Mouse (Mus musculus) forebrain, embryonic 10.5 days (tissue): ENCODE results near the gene Slc38a1. TPM values are rescaled to one million over a fixed set of nuclear protein-coding genes. Genes with fewer than 3 reads are reported as not detected.

Experiments used
- DNase-seq: peaks from one replicate; pipeline ENCODE4 v3.0.0-alpha.2; 2017; ENCODE audit warnings: low spot score; ENCODE audit errors: extremely low spot score
- H3K27ac ChIP-seq: fragments of 300-500 bp; sonication (generic); 2 replicates; pipeline ENCODE4 v1.5.1; 2016; ENCODE audit warnings: mild to moderate bottlenecking
- H3K27me3 ChIP-seq: fragments of 300-500 bp; sonication (generic); 2 replicates; pipeline ENCODE4 v1.6.1; 2016; ENCODE audit warnings: mild to moderate bottlenecking; ENCODE audit not compliant: poor library complexity, severe bottlenecking
- H3K36me3 ChIP-seq: fragments of 300-500 bp; sonication (generic); replicated peaks from 2 replicates; pipeline ENCODE4 v1.6.1; 2016; ENCODE audit warnings: mild to moderate bottlenecking, moderate library complexity
- H3K4me1 ChIP-seq: fragments of 300-500 bp; sonication (generic); 2 replicates; pipeline ENCODE4 v1.6.1; 2016
- H3K4me3 ChIP-seq: fragments of 300-500 bp; sonication (generic); 2 replicates; pipeline ENCODE4 v1.5.1; 2016; ENCODE audit warnings: mild to moderate bottlenecking, moderate library complexity
- H3K9me3 ChIP-seq: fragments of 300-500 bp; sonication (generic); 2 replicates; pipeline ENCODE4 v1.6.1; 2016; ENCODE audit warnings: mild to moderate bottlenecking, moderate library complexity
- WGBS: fragments of 180-500 bp; shearing (Covaris S2); methylation state at CpG from one replicate; pipeline ENCODE4 v1.1.7; 2016; 5-methylcytosine and 5-hydroxymethylcytosine counted together
- polyA plus RNA-seq: library from polyadenylated mRNA; unstranded; fragments of >200 nt; fragmentation: Nextera tagmentation; extraction: Ambion mirVana; gene quantifications from 2 replicates; pipeline ENCODE4 v1.2.1, GENCODE M21; 2016

The Slc38a1 gene
- polyA plus RNA-seq, 1 experiment from 2014 or later: 138 TPM

GRCm38 (mm10) chr15:96594316-96594715, 48.4 kb downstream of the Slc38a1 start:
- H3K27ac ChIP-seq: no peak overlapping the region; the same call in 1 of the 2 replicates
- H3K27me3 ChIP-seq: no peaks in the 10 kb centered on the region
- WGBS: 94% methylated on average over 7 of the region's 7 CpGs
- H3K4me1 ChIP-seq: peaks cover 18% of the 10 kb centered on the region
- no peak for DNase-seq
- H3K36me3 ChIP-seq: peaks cover 90% of the 10 kb centered on the region
- H3K4me3 ChIP-seq: no peak overlapping the region
- H3K9me3 ChIP-seq: no peaks in the 10 kb centered on the region

GRCm38 (mm10) chr15:96593866-96594265, 48.8 kb downstream of the Slc38a1 start:
- Histone ChIP-seq H3K27ac (no peak overlapping the region), H3K4me1 (peaks cover 18% of the 10 kb centered on the region), H3K36me3 (peaks cover 92% of the 10 kb centered on the region), H3K27me3 (no peaks in the 10 kb centered on the region), H3K9me3 (no peaks in the 10 kb centered on the region), H3K4me3 (no peak overlapping the region)
- no peak for DNase-seq
- WGBS: 95% methylated on average over 7 of the region's 7 CpGs

GRCm38 (mm10) chr15:96593457-96593856, 49.3 kb downstream of the Slc38a1 start:
- no peak for DNase-seq
- H3K36me3 ChIP-seq: peaks cover 92% of the 10 kb centered on the region
- H3K4me1 ChIP-seq: peaks cover 18% of the 10 kb centered on the region
- no peak overlapping the region for H3K4me3 ChIP-seq
- no peak overlapping the region for H3K27ac ChIP-seq
- 77% methylated on average over 6 of the region's 6 CpGs for WGBS
- no peaks in the 10 kb centered on the region for H3K9me3 ChIP-seq
- no peaks in the 10 kb centered on the region for H3K27me3 ChIP-seq

- DNase-seq: no peak
- peaks cover 18% of the 10 kb centered on the region for H3K4me1 ChIP-seq
- H3K4me3 ChIP-seq: no peak overlapping the region
- H3K9me3 ChIP-seq: no peaks in the 10 kb centered on the region
- no peak overlapping the region; the same call in 1 of the 2 replicates for H3K27ac ChIP-seq
- 87% methylated on average over 13 of the region's 13 CpGs for WGBS
- H3K27me3 ChIP-seq: no peaks in the 10 kb centered on the region
- peaks cover 92% of the 10 kb centered on the region for H3K36me3 ChIP-seq
Measured at GRCm38 (mm10) chr15:96592976-96593375, 49.7 kb downstream of the Slc38a1 start.

GRCm38 (mm10) chr15:96591876-96592417, 50.8 kb downstream of the Slc38a1 start:
- peaks cover 92% of the 10 kb centered on the region for H3K36me3 ChIP-seq

GRCm38 (mm10) chr15:96588996-96589657, 53.6 kb downstream of the Slc38a1 start:
- Histone ChIP-seq H3K4me3 (no peak overlapping the region), H3K4me1 (peaks cover 14% of the 10 kb centered on the region), H3K27me3 (no peaks in the 10 kb centered on the region), H3K36me3 (peaks cover 95% of the 10 kb centered on the region), H3K27ac (no peak overlapping the region), H3K9me3 (no peaks in the 10 kb centered on the region)
- WGBS: 94% methylated on average over 9 of the region's 9 CpGs
- DNase-seq: no peak

More at GRCm38 (mm10) chr15:96591876-96592417, 50.8 kb downstream of the Slc38a1 start:
- no peaks in the 10 kb centered on the region for H3K27me3 ChIP-seq
- H3K4me1 ChIP-seq: peaks cover 18% of the 10 kb centered on the region
- H3K27ac ChIP-seq: no peak overlapping the region
- H3K4me3 ChIP-seq: no peak overlapping the region
- H3K9me3 ChIP-seq: no peaks in the 10 kb centered on the region
- no peak for DNase-seq
- whole genome bisulfite sequencing: 90% methylated on average over 10 of the region's 10 CpGs

- Histone ChIP-seq H3K4me1 (peaks cover 5% of the 10 kb centered on the region; the same call in 1 of the 2 replicates), H3K27me3 (no peaks in the 10 kb centered on the region), H3K36me3 (peaks cover 100% of the 10 kb centered on the region), H3K27ac (no peak overlapping the region), H3K4me3 (no peak overlapping the region), H3K9me3 (peaks cover 5% of the 10 kb centered on the region; the same call in 1 of the 2 replicates)
- 95% methylated on average over 8 of the region's 8 CpGs for WGBS
- no peak for DNase-seq
Measured at GRCm38 (mm10) chr15:96587998-96588397, 54.7 kb downstream of the Slc38a1 start.

GRCm38 (mm10) chr15:96583371-96584008, 59.2 kb downstream of the Slc38a1 start:
- Histone ChIP-seq H3K9me3 (peaks cover 5% of the 10 kb centered on the region; the same call in 1 of the 2 replicates), H3K4me3 (no peak overlapping the region), H3K27ac (no peak overlapping the region), H3K27me3 (no peaks in the 10 kb centered on the region), H3K4me1 (no peaks in the 10 kb centered on the region), H3K36me3 (peaks cover 86% of the 10 kb centered on the region)
- WGBS: 94% methylated on average over 15 of the region's 15 CpGs
- DNase-seq: no peak

- Histone ChIP-seq H3K4me1 (no peaks in the 10 kb centered on the region), H3K9me3 (no peaks in the 10 kb centered on the region), H3K27me3 (no peaks in the 10 kb centered on the region), H3K36me3 (peaks cover 80% of the 10 kb centered on the region), H3K4me3 (no peak overlapping the region), H3K27ac (no peak overlapping the region)
- DNase-seq: no peak
- 97% methylated on average over 5 of the region's 5 CpGs for whole genome bisulfite sequencing
Measured at GRCm38 (mm10) chr15:96576998-96577397, 65.7 kb downstream of the Slc38a1 start.

GRCm38 (mm10) chr15:96568983-96569363, 73.7 kb downstream of the Slc38a1 start:
- H3K36me3 ChIP-seq: peaks cover 13% of the 10 kb centered on the region
- no peak overlapping the region for H3K27ac ChIP-seq
- no peaks in the 10 kb centered on the region for H3K27me3 ChIP-seq
- peaks cover 10% of the 10 kb centered on the region for H3K4me1 ChIP-seq
- no peaks in the 10 kb centered on the region for H3K9me3 ChIP-seq
- H3K4me3 ChIP-seq: no peak overlapping the region
- WGBS: 89% methylated on average over 2 of the region's 2 CpGs
- no peak for DNase-seq

- Histone ChIP-seq H3K4me1 (peaks cover 10% of the 10 kb centered on the region), H3K9me3 (no peaks in the 10 kb centered on the region), H3K27me3 (no peaks in the 10 kb centered on the region), H3K36me3 (peaks cover 8% of the 10 kb centered on the region), H3K27ac (no peak overlapping the region), H3K4me3 (no peak overlapping the region)
- 83% methylated on average over 13 of the region's 13 CpGs for WGBS
- DNase-seq: no peak
Measured at GRCm38 (mm10) chr15:96568271-96568982, 74.3 kb downstream of the Slc38a1 start.

- peak; percentile 68 for DNase-seq
- H3K4me1 ChIP-seq: peaks cover 10% of the 10 kb centered on the region
- no peaks in the 10 kb centered on the region for H3K27me3 ChIP-seq
- H3K4me3 ChIP-seq: peak overlapping the region; percentile 56
- no peaks in the 10 kb centered on the region for H3K9me3 ChIP-seq
- no peaks in the 10 kb centered on the region for H3K36me3 ChIP-seq
- peak overlapping the region; percentile 76 for H3K27ac ChIP-seq
- WGBS: 9% methylated on average over 14 of the region's 14 CpGs
Measured at GRCm38 (mm10) chr15:96566850-96567271, 75.9 kb downstream of the Slc38a1 start.
